Mouse (Mus musculus) forebrain, embryonic 15.5 days (tissue): Measurements from ENCODE around the gene Hoxb7. TPM values are rescaled to one million over a fixed set of nuclear protein-coding genes. Genes with fewer than 3 reads are reported as not detected.

ENCODE experiments used
- ATAC-seq: fragments of 200-750 bp; cut with Nextera tagmentation; replicated peaks from 2 replicates; pipeline ENCODE4 v1.8.0; 2017; ENCODE audit warnings: mild to moderate bottlenecking, moderate TSS enrichment, moderate library complexity
- H3K27ac ChIP-seq: fragments of 300-500 bp; sonication (generic); replicated peaks from 2 replicates; pipeline ENCODE4 v1.5.1; 2015; ENCODE audit warnings: mild to moderate bottlenecking, inconsistent platforms
- H3K27me3 ChIP-seq: fragments of 300-500 bp; sonication (generic); 2 replicates; pipeline ENCODE4 v1.6.1; 2015; ENCODE audit warnings: inconsistent platforms
- H3K36me3 ChIP-seq: fragments of 300-500 bp; sonication (generic); 2 replicates; pipeline ENCODE4 v1.6.1; 2015; ENCODE audit warnings: mild to moderate bottlenecking, inconsistent platforms
- H3K4me1 ChIP-seq: fragments of 300-500 bp; sonication (generic); 2 replicates; pipeline ENCODE4 v1.6.1; 2015; ENCODE audit warnings: inconsistent platforms
- H3K4me2 ChIP-seq: fragments of 300-500 bp; sonication (generic); replicated peaks from 2 replicates; pipeline ENCODE4 v1.6.1; 2015; ENCODE audit warnings: mild to moderate bottlenecking, inconsistent platforms
- H3K4me3 ChIP-seq: fragments of 300-500 bp; sonication (generic); 2 replicates; pipeline ENCODE4 v1.5.1; 2015; ENCODE audit warnings: mild to moderate bottlenecking, inconsistent platforms
- H3K9ac ChIP-seq: fragments of 300-500 bp; sonication (generic); replicated peaks from 2 replicates; pipeline ENCODE4 v1.6.1; 2015; ENCODE audit warnings: mild to moderate bottlenecking, inconsistent platforms
- H3K9me3 ChIP-seq: fragments of 300-500 bp; sonication (generic); 2 replicates; pipeline ENCODE4 v1.6.1; 2016; ENCODE audit warnings: inconsistent platforms
- WGBS: fragments of 180-500 bp; shearing (Covaris S2); methylation state at CpG from one replicate; pipeline ENCODE4 v1.1.7; 2015; ENCODE audit warnings: mixed read lengths; 5-methylcytosine and 5-hydroxymethylcytosine counted together
- polyA plus RNA-seq: library from polyadenylated mRNA; unstranded; fragments of >200 nt; fragmentation: Nextera tagmentation; extraction: Ambion mirVana; gene quantifications from 2 replicates; pipeline ENCODE4 v1.2.1, GENCODE M21; 2015

The Hoxb7 gene
- polyA plus RNA-seq, 1 experiment from 2014 or later, result not detected

- Histone ChIP-seq H3K9me3 (no peaks in the 10 kb centered on the region), H3K4me3 (no peak within 1 kb of the TSS), H3K9ac (no peak within 1 kb of the TSS), H3K27ac (no peak within 1 kb of the TSS), H3K4me2 (no peak within 1 kb of the TSS), H3K4me1 (peaks cover 13% of the 10 kb centered on the region), H3K27me3 (peaks cover 98% of the 10 kb centered on the region), H3K36me3 (no peaks in the 10 kb centered on the region)
- 1% methylated on average over 27 of the region's 27 CpGs for WGBS
- no peak for ATAC-seq
Measured at GRCm38 (mm10) chr11:96281855-96282570, 4.4 kb upstream of the Hoxb7 start, which contains the start of gene Hoxb8. Gene Hoxb8 (plus strand): TSS chr11:96281905.

- Histone ChIP-seq H3K4me3 (no peak overlapping the region), H3K9me3 (no peaks in the 10 kb centered on the region), H3K9ac (no peak overlapping the region), H3K4me1 (peaks cover 13% of the 10 kb centered on the region), H3K4me2 (no peak overlapping the region), H3K36me3 (no peaks in the 10 kb centered on the region), H3K27me3 (peaks cover 98% of the 10 kb centered on the region), H3K27ac (no peak overlapping the region)
- no peak for ATAC-seq
- 1% methylated on average over 49 of the region's 49 CpGs for WGBS
Measured at GRCm38 (mm10) chr11:96282795-96283430, 3.5 kb upstream of the Hoxb7 start.

- Histone ChIP-seq H3K27me3 (peaks cover 96% of the 10 kb centered on the region), H3K9me3 (no peaks in the 10 kb centered on the region), H3K4me2 (peak overlapping the region; percentile 41), H3K27ac (no peak overlapping the region), H3K4me1 (peaks cover 13% of the 10 kb centered on the region), H3K36me3 (no peaks in the 10 kb centered on the region), H3K9ac (no peak overlapping the region), H3K4me3 (peak overlapping the region; percentile 24)
- under 1% methylated on average over 48 of the region's 49 CpGs for WGBS
- no peak for ATAC-seq
Measured at GRCm38 (mm10) chr11:96284041-96284749, 2.2 kb upstream of the Hoxb7 start.

- Histone ChIP-seq H3K4me2 (peak overlapping the region; percentile 41; the same call in 1 of the 2 replicates), H3K4me1 (peaks cover 13% of the 10 kb centered on the region), H3K36me3 (no peaks in the 10 kb centered on the region), H3K4me3 (peak overlapping the region; percentile 24; the same call in 1 of the 2 replicates), H3K9me3 (no peaks in the 10 kb centered on the region), H3K27me3 (peaks cover 96% of the 10 kb centered on the region), H3K27ac (no peak overlapping the region), H3K9ac (no peak overlapping the region)
- WGBS, result under 1% methylated on average over 32 of the region's 37 CpGs
- ATAC-seq, result no peak
Measured at GRCm38 (mm10) chr11:96284774-96285734, 1.4 kb upstream of the Hoxb7 start.

GRCm38 (mm10) chr11:96286739-96287385 is 439 bp downstream of the Hoxb7 start:
- Histone ChIP-seq H3K27ac (no peak overlapping the region), H3K9ac (no peak overlapping the region), H3K4me3 (no peak overlapping the region)

GRCm38 (mm10) chr11:96287411-96287810 is 988 bp downstream of the Hoxb7 start:
- peaks cover 95% of the 10 kb centered on the region for H3K27me3 ChIP-seq
- no peak overlapping the region for H3K4me2 ChIP-seq
- no peaks in the 10 kb centered on the region for H3K9me3 ChIP-seq
- no peak overlapping the region for H3K9ac ChIP-seq
- H3K4me3 ChIP-seq, result no peak overlapping the region
- H3K27ac ChIP-seq, result no peak overlapping the region
- peaks cover 13% of the 10 kb centered on the region for H3K4me1 ChIP-seq
- under 1% methylated on average over 9 of the region's 9 CpGs for WGBS
- no peaks in the 10 kb centered on the region for H3K36me3 ChIP-seq
- ATAC-seq, result no peak

More at GRCm38 (mm10) chr11:96286739-96287385, 439 bp downstream of the Hoxb7 start:
- H3K4me1 ChIP-seq, result peaks cover 13% of the 10 kb centered on the region
- no peak for ATAC-seq
- H3K27me3 ChIP-seq, result peaks cover 95% of the 10 kb centered on the region
- H3K4me2 ChIP-seq, result 0 out of 2 replicates have a peak overlapping the region, but pooled peaks have one; percentile 1
- H3K36me3 ChIP-seq, result no peaks in the 10 kb centered on the region
- H3K9me3 ChIP-seq, result no peaks in the 10 kb centered on the region
- under 1% methylated on average over 55 of the region's 55 CpGs for WGBS

- H3K4me3 ChIP-seq, result no peak overlapping the region
Measured at GRCm38 (mm10) chr11:96288455-96289221, 2.2 kb downstream of the Hoxb7 start.

GRCm38 (mm10) chr11:96289293-96289692 is 2.9 kb downstream of the Hoxb7 start:
- H3K36me3 ChIP-seq, result no peaks in the 10 kb centered on the region
- no peak overlapping the region for H3K4me3 ChIP-seq
- peaks cover 9% of the 10 kb centered on the region for H3K4me1 ChIP-seq
- 1% methylated on average over 21 of the region's 21 CpGs for WGBS
- no peak for ATAC-seq
- no peak overlapping the region for H3K4me2 ChIP-seq
- no peak overlapping the region for H3K9ac ChIP-seq
- H3K27me3 ChIP-seq, result peaks cover 95% of the 10 kb centered on the region
- H3K9me3 ChIP-seq, result no peaks in the 10 kb centered on the region
- no peak overlapping the region for H3K27ac ChIP-seq

More at GRCm38 (mm10) chr11:96288455-96289221, 2.2 kb downstream of the Hoxb7 start:
- Histone ChIP-seq H3K27me3 (peaks cover 95% of the 10 kb centered on the region), H3K9me3 (no peaks in the 10 kb centered on the region), H3K27ac (no peak overlapping the region), H3K4me2 (no peak overlapping the region), H3K36me3 (no peaks in the 10 kb centered on the region), H3K4me1 (peaks cover 13% of the 10 kb centered on the region), H3K9ac (no peak overlapping the region)
- 6% methylated on average over 1 of the region's 1 CpGs for WGBS
- ATAC-seq, result no peak

- ATAC-seq, result no peak
Measured at GRCm38 (mm10) chr11:96289837-96290236, 3.4 kb downstream of the Hoxb7 start.

GRCm38 (mm10) chr11:96290705-96291355 is 4.4 kb downstream of the Hoxb7 start:
- Histone ChIP-seq H3K9ac (no peak overlapping the region), H3K27me3 (peaks cover 97% of the 10 kb centered on the region), H3K27ac (no peak overlapping the region), H3K4me3 (no peak overlapping the region), H3K4me2 (no peak overlapping the region), H3K36me3 (no peaks in the 10 kb centered on the region), H3K9me3 (no peaks in the 10 kb centered on the region), H3K4me1 (0 out of 2 replicates have a peak, but pooled peaks cover 4% of the 10 kb centered on the region)
- no peak for ATAC-seq
- whole genome bisulfite sequencing, result 3% methylated on average over 17 of the region's 17 CpGs

More at GRCm38 (mm10) chr11:96289837-96290236, 3.4 kb downstream of the Hoxb7 start:
- Histone ChIP-seq H3K36me3 (no peaks in the 10 kb centered on the region), H3K9me3 (no peaks in the 10 kb centered on the region), H3K27me3 (peaks cover 95% of the 10 kb centered on the region), H3K4me2 (no peak overlapping the region), H3K4me3 (no peak overlapping the region), H3K9ac (no peak overlapping the region), H3K4me1 (0 out of 2 replicates have a peak, but pooled peaks cover 4% of the 10 kb centered on the region), H3K27ac (no peak overlapping the region)
- WGBS, result 8% methylated on average over 6 of the region's 6 CpGs
